Mouse (Mus musculus): ENCODE data around the gene Rpp21.

Rpp21 gene

DNA sequence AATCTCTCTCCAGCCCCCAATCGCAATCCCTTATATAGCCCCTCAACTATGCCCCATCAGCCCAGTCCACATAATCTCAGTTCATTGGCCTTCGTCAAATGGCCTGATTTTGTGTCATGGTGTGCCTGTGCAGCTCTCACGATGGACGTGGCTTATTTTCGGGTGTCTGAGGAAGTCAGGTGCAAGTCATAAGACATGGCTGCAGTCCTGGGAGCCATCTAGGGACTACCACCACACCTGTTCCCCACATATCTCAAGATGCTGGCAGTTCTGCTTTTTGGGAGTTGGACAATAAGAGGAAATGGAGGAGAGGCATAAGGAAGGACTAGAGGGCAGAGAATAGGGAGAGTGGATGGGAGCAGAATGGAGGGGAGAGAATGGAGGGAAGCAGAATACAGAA is 24.3 kb downstream of the Rpp21 start:
- DNase-seq: no peak

DNA sequence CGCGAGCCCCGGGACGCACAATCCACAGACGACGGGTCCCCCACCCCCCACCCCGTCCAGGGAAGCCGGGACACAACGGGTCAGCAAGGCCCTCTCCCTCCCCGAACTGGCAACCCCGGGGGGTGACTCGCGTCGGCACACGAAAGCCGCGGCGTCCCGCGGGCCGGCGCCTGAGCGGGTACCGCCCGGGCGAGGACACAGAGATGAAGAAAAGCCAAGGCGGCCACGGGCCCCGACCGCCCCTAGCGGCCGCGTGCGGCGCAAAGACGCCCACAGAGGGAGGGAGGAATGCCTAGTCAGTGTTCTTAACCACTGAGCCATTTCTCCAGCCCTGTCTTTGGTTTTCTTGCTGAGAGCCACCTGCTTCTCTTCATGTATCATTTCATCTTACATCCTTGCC is 26.6 kb downstream of the Rpp21 start:
- peak; percentile 69 for DNase-seq

DNA sequence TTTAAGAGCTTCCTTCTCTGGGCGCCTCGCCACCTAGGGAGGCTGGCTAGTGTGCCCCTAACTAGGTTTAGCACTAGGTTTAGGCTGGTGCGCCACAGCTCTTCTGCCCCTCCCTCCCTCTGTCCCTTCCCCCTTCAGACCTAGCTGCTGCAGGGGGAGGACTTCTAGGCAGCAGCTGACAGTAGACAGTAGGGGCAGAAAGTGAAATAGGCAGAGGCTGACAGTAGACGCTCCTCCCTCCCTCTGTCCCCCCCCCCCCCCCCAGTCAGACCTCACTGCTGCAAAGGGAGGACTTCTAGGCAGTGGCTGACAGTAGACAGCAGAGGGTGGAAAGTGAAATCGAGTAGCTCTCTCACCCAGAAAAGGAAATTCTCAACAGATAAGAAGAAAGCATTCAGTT is 28.8 kb downstream of the Rpp21 start:
- DNase-seq: no peak

DNA sequence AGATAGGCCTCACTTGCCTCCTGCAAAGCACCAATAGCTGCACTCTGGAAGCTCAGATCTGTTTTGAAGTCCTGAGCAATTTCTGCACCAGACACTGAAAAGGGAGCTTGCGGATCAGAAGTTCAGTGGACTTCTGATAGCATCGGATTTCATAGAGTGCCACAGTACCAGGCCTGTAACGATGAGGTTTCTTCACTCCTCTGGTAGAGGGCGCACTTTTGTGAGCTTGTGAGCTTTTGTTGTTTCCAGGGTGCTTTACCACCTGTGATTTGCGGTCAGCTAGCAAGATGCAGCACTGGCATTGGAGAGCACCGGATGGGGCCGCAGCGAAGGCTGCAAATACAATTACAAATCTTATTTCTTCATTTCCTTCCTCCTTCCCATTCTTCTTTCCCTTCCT is 30.9 kb downstream of the Rpp21 start:
- no peak for DNase-seq

DNA sequence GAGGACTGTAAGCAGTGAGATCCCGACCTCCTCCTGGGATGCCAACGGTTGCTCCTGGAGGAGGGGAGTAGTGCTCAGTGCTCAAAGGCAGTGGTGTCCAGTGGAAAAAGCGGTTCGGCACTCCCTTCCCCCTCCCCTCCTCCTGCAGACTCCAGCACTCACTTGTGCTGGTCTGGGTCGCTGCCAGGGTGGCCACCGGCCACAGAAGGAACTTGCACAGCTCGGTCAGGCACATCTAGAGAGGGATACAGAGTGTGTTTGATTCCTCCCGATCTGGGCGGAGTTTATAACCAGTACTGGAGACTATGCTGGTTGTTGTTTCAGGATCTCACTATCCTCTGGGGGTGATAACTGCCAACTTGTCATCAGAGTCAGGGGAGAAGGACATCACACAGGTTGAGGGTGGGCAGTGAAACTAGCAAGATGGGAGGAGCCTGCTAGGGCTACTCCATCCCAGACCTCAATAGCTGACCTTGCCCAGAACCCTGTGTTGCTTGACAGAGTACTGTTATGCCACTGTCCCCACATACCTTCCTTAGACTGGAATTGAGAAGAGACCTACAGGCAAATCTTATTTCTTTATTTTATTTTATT is 32.5 kb downstream of the Rpp21 start:
- DNase-seq: no peak

DNA sequence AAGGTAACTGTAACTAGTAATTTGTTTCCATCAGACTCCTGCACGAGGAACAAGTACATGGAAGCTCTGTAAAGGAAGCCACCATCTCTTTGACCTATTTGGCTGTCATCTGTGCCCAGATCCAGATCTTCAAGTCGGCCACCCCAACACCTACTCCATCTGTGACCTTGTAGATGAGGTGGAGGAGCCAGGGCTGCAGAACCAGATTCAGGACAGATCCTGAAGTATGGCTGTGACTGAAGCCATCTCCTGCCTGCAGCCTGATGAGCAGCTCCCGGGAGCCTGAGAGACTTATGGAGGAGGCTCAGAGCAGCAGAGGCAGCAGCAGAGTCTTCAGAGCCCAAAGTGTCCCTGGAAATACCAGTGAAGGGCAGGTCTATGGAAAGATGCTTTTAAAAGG is 33.4 kb downstream of the Rpp21 start:
- DNase-seq: no peak

DNA sequence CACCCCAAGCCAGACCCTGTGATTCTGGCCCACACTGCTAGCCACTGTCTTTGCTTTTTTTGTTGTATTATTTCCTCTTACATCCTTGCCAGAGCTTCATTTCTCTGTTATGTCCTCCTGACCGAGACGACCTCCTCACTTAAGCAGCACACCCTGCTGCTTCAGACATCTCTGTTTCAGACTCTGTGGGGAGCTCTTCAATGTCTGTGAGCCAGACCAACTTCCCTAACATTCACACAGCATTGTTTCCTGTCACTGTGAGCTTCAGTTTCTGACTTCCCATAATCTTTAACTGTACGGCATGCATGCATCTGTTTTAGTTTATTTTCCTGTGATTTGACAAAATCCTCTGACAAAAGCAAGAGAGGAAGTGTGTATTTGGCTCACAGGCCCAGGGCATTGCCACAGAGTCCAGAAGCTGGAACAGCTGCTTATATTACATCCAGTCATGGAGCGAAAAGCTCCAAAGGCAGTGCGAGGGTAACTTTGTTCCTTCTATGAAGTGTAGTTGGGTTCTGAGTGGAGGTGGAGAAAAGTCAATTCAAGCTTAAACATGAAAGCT is 39.2 kb downstream of the Rpp21 start:
- DNase-seq: no peak

DNA sequence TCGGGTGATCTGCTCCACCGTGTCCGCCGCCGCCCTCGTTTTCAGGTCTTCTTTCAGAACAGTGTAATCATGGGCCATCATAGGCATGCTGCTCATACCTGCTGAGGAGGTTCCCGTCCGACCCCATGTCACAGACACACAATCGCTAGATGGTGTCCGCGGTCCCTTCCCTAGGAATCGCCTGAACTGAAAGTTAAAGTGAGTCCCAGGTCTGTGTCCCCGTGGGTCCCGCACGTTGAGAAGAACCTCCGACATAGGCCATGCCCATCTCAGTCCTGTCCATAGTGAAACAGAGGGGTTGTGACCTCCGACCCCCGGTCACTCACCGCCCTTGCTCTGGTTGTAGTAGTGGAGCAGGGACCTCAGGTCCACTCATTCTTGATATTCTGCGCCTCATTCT is 42.3 kb downstream of the Rpp21 start:
- DNase-seq: no peak

DNA sequence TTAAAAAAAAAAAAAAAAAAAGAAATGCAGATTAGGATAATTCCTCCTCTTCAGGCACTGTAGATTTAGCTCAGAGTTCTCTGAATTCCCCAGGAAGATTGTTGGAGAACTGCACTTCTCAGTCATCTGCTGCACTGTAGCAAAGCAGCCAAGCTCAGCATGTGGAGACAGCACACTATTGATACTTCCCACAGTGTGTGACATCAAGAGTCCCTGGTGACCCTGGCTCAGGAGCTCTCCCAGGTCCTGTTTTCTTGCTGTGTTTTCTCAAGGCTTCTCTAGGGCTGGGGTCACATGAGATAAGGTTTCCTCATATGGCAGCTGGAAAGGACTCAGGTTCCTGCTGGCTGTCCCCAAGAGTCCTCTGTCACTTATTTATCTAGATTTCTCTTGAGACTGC is 51.0 kb downstream of the Rpp21 start:
- DNase-seq: no peak

DNA sequence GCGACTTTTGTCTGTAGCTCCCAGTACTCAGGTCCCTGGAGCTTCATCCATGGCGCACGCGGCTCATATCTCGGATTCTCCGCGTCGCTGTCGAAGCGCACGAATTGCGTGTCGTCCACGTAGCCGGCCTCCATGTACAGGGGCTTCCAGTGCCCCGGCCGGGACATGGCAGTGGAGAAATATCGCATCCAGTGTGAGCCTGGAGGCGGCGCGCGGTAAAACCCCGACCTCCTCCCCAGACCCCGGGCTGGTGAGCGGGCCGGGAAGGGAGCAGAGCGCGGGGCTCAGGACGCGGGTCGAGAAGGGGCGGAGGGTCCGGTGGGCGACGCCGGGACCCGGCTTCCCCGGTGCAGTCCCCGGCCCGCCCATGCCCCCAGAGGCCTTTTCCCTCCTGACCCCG is 52.0 kb downstream of the Rpp21 start:
- DNase-seq: no peak

Data from kidney, adult 9 months (tissue).